Mouse (Mus musculus) hindbrain, embryonic 14.5 days (tissue): ENCODE results near the gene Abca7. TPM values are rescaled to one million over a fixed set of nuclear protein-coding genes. Genes with fewer than 3 reads are reported as not detected.

ENCODE experiments used
- ATAC-seq: fragments of 200-750 bp; cut with Nextera tagmentation; 2 replicates; pipeline ENCODE4 v1.8.0; 2017; ENCODE audit warnings: moderate number of reproducible peaks, mild to moderate bottlenecking, moderate TSS enrichment, moderate library complexity; ENCODE audit not compliant: low FRiP score
- DNase-seq: peaks from one replicate; pipeline ENCODE4 v3.0.0-alpha.2; 2015; ENCODE audit warnings: low spot score
- H3K27ac ChIP-seq: fragments of 300-500 bp; sonication (generic); 2 replicates; pipeline ENCODE4 v1.5.1; 2014; ENCODE audit warnings: mild to moderate bottlenecking, moderate library complexity
- H3K27me3 ChIP-seq: fragments of 300-500 bp; sonication (generic); 2 replicates; pipeline ENCODE4 v1.6.1; 2014; ENCODE audit warnings: mild to moderate bottlenecking, low read length, mixed read lengths; ENCODE audit not compliant: control insufficient read depth, insufficient read depth
- H3K36me3 ChIP-seq: fragments of 300-500 bp; sonication (generic); replicated peaks from 2 replicates; pipeline ENCODE4 v1.6.1; 2014; ENCODE audit not compliant: control insufficient read depth, insufficient read depth
- H3K4me1 ChIP-seq: fragments of 300-500 bp; sonication (generic); replicated peaks from 2 replicates; pipeline ENCODE4 v1.6.1; 2014; ENCODE audit warnings: antibody characterized with exemption, low read length, mixed read lengths; ENCODE audit not compliant: control insufficient read depth, insufficient read depth
- H3K4me2 ChIP-seq: fragments of 300-500 bp; sonication (generic); replicated peaks from 2 replicates; pipeline ENCODE4 v1.6.1; 2014; ENCODE audit warnings: mild to moderate bottlenecking, moderate library complexity
- H3K4me3 ChIP-seq: fragments of 300-500 bp; sonication (generic); replicated peaks from 2 replicates; pipeline ENCODE4 v1.5.1; 2014; ENCODE audit warnings: mild to moderate bottlenecking, low read length
- H3K9ac ChIP-seq: fragments of 300-500 bp; sonication (generic); 2 replicates; pipeline ENCODE4 v1.6.1; 2014
- H3K9me3 ChIP-seq: fragments of 300-500 bp; sonication (generic); 2 replicates; pipeline ENCODE4 v1.6.1; 2016; ENCODE audit warnings: low read length; ENCODE audit not compliant: control insufficient read depth
- WGBS: fragments of 180-500 bp; shearing (Covaris S2); extraction: QIAGEN DNeasy Blood & Tissue Kit; methylation state at CpG from one replicate; pipeline ENCODE4 v1.1.7; 2014; 5-methylcytosine and 5-hydroxymethylcytosine counted together
- polyA plus RNA-seq: library from polyadenylated mRNA; unstranded; fragments of >200 nt; fragmentation: Nextera tagmentation; extraction: Ambion mirVana; gene quantifications from 2 replicates; pipeline ENCODE4 v1.2.1, GENCODE M21; 2014

Abca7 gene
- polyA plus RNA-seq, 1 experiment from 2014 or later: 4.1 TPM

DNA sequence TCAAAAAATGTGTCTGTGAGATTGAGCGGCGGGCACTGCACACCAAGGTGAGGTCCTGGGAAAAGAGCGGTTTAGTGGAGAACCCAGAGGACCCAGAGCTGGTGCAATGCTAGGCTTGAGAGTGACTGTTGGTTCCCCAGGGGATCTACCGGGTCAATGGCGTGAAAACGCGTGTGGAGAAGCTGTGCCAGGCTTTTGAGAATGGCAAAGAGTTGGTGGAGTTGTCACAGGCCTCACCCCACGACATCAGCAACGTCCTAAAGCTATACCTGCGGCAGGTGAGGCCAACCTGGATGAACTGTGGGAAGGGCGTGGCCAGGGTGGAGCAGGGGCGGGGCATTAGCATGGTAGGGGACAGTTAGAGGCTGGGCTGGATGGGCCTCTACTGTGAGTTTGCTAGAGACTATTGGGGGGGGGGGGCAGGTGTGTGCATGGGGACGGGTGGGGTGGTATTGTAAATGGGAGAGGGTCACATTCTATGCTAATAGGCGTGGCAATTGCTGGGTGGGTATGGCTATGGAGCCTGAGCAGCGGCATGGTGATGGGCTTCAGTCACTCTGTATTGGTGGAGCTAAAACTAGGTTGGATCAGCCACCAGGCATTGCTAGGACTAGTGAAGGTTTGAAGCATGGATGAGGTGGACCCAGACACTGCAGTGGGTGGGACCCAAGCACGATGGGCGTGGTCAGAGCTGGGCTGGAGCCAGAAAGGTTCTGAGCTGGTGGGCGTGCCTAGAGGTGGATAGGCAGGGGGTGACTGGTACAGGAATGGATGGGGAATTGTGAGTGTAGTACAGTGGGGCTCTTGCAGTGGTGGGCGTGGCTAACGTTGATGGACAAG is 31.6 kb downstream of the Abca7 start:
- Histone ChIP-seq H3K4me3 (no peak overlapping the region), H3K4me1 (no peaks in the 10 kb centered on the region), H3K9ac (no peak overlapping the region), H3K4me2 (no peak overlapping the region), H3K27ac (no peak overlapping the region), H3K9me3 (no peaks in the 10 kb centered on the region), H3K27me3 (no peaks in the 10 kb centered on the region), H3K36me3 (no peaks in the 10 kb centered on the region)
- DNase-seq (no peak), ATAC-seq (no peak)
- WGBS: 71% methylated on average over 20 of the region's 20 CpGs

GRCm38 (mm10) chr10:80028521-80028846 is 32.2 kb downstream of the Abca7 start:
- Histone ChIP-seq H3K9me3 (no peaks in the 10 kb centered on the region), H3K27ac (no peak overlapping the region), H3K9ac (no peak overlapping the region), H3K4me1 (no peaks in the 10 kb centered on the region), H3K4me2 (no peak overlapping the region), H3K36me3 (no peaks in the 10 kb centered on the region), H3K4me3 (no peak overlapping the region), H3K27me3 (no peaks in the 10 kb centered on the region)
- no peak for ATAC-seq
- no peak for DNase-seq
- WGBS: 91% methylated on average over 13 of the region's 13 CpGs

DNA sequence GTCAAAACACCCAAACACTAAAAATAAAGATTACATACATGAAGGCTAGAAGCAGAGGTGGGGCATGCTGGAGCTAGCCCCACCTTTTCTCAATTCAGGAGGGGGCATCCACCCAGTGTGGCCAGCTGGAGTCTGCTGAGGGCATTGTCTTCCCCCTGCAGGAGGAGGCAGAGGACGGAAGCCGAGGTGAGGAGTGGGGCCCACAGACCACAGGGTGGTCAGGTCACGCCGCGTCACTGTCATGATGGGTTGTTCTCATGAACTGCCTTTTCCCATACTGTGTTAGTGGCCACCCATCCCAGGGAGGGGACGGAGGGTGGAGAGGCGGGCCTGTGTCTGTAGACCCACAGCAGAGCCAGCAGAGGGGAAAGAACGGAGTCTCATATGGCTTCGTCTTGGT is 33.9 kb downstream of the Abca7 start:
- DNase-seq: no peak
- H3K27me3 ChIP-seq: no peaks in the 10 kb centered on the region
- H3K36me3 ChIP-seq: peaks cover 8% of the 10 kb centered on the region
- no peak overlapping the region for H3K27ac ChIP-seq
- 73% methylated on average over 9 of the region's 9 CpGs for WGBS
- ATAC-seq: no peak
- H3K4me3 ChIP-seq: no peak overlapping the region
- H3K4me1 ChIP-seq: no peaks in the 10 kb centered on the region
- no peak overlapping the region for H3K4me2 ChIP-seq
- no peaks in the 10 kb centered on the region for H3K9me3 ChIP-seq
- no peak overlapping the region for H3K9ac ChIP-seq

DNA sequence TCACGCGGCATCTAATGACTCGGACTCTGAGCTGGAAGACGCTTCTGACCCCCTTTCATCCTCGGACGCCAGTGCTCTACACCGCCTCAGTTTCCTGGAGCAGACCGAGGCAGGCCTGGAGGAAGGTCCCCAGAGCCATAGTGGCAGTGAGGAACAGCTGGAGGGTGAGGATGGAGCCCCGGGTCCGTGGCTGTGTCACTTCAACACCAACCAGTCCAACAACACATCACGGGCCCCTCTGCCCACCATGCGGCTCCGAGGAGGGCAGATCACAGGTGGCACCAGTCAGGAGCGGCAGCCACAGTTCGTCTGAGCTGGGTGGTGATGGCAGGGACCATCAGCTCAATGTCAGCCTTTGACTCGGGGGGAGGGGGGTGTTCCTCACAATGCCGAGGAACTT is 34.4 kb downstream of the Abca7 start:
- Histone ChIP-seq H3K4me3 (no peak overlapping the region), H3K9me3 (no peaks in the 10 kb centered on the region), H3K4me2 (no peak overlapping the region), H3K27me3 (no peaks in the 10 kb centered on the region), H3K9ac (no peak overlapping the region), H3K4me1 (no peaks in the 10 kb centered on the region), H3K27ac (no peak overlapping the region), H3K36me3 (peaks cover 14% of the 10 kb centered on the region)
- WGBS: 83% methylated on average over 17 of the region's 17 CpGs
- no peak for ATAC-seq
- no peak for DNase-seq

- WGBS: 75% methylated on average over 5 of the region's 5 CpGs
- H3K4me2 ChIP-seq: no peak overlapping the region
- no peak overlapping the region for H3K4me3 ChIP-seq
- ATAC-seq (no peak), DNase-seq (no peak)
- H3K9me3 ChIP-seq: no peaks in the 10 kb centered on the region
- no peaks in the 10 kb centered on the region for H3K27me3 ChIP-seq
- H3K27ac ChIP-seq: no peak overlapping the region
- H3K9ac ChIP-seq: no peak overlapping the region
- peaks cover 36% of the 10 kb centered on the region for H3K36me3 ChIP-seq
- H3K4me1 ChIP-seq: no peaks in the 10 kb centered on the region; the same call in 1 of the 2 replicates
Observed at GRCm38 (mm10) chr10:80032799-80033480, 36.6 kb downstream of the Abca7 start.

DNA sequence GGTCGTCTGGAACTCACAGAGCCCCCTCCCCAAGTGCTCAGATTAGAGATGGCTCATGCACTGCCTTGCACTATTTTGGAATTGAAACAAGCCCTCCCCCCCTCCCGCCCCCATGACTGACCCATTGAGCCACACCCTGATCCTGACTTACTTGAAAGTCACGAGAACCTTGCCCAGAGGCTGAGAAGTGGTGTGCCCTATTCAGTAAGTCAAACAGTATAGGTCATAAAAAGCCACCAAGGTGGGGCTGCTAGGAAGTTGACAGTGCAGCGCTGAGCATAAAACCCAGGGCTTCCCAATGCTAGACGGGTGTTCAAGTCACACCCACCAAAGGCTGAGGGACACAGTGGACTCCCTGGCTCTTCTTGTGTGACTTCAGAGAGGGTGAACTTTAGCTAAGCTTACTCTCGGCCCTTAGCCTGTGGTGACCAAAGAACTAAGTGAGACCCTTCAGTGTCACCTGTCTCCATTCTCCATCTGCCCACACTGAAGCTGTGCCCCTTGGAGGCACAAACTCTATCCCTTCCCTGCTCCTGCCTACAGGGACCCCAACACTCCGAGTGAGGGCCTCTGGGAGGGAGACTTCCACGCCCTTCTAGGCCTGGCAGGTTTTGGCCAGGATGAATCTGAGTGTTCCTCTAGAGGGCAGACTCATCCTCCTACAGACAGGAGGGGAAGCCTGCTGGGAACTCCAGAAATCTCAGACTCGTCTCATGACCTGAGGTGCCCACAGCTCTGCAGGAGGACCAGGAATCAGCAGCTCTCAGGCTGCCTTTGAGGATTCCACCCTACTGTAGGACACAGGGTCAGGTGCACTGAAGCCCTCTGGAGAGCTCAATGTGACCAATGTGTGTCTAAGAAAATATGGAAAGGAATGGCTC is 37.5 kb downstream of the Abca7 start:
- no peak overlapping the region for H3K4me3 ChIP-seq
- H3K9me3 ChIP-seq: no peaks in the 10 kb centered on the region
- H3K27ac ChIP-seq: no peak overlapping the region
- no peak for ATAC-seq
- peaks cover 7% of the 10 kb centered on the region for H3K4me1 ChIP-seq
- WGBS: 51% methylated on average over 9 of the region's 9 CpGs
- H3K27me3 ChIP-seq: no peaks in the 10 kb centered on the region
- H3K36me3 ChIP-seq: peaks cover 41% of the 10 kb centered on the region
- no peak overlapping the region for H3K9ac ChIP-seq
- H3K4me2 ChIP-seq: no peak overlapping the region
- peak; percentile 30 for DNase-seq

DNA sequence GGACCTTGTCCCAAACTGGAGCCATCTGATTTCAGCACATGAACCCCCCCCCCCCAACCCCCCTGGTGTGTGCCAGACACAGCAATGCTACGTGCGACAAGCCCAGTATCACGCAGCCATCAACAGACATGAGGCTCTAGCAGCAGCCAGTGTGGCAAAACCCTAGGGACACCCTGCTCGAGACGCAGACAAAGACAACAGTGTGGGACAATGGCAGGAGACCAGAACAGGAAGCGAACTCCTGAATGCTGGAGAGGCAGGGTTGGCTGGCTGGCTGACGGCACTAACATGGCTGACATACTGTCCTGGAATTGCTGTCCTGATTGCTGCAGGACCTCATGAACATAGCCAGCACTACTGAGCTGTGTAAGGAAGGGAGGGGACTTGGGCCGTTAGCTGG is 38.9 kb downstream of the Abca7 start:
- WGBS: 62% methylated on average over 8 of the region's 8 CpGs
- no peak overlapping the region for H3K4me2 ChIP-seq
- H3K36me3 ChIP-seq: peaks cover 41% of the 10 kb centered on the region
- H3K9me3 ChIP-seq: no peaks in the 10 kb centered on the region
- H3K9ac ChIP-seq: no peak overlapping the region
- no peak for ATAC-seq
- no peak for DNase-seq
- no peaks in the 10 kb centered on the region for H3K27me3 ChIP-seq
- no peak overlapping the region for H3K4me3 ChIP-seq
- H3K27ac ChIP-seq: no peak overlapping the region
- H3K4me1 ChIP-seq: peaks cover 14% of the 10 kb centered on the region

DNA sequence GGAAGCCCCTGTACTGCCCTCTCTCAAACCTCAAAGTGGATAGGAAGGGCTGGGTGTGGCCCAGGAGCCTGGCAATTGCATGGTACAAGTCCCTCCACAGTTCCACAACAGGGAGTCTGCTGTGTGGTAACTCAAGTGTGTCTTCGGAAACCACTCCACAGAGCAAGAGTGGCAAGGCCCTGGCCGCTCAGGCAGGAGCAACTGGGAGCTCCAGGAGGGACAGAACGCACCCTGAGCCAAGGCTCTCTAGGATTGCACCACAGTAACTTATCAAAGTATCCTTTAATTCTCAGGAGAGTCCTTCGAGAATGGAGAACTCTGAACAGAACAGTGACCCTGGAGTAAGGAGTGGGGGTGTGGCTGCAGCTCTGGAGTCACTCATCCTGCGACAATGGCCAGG is 39.4 kb downstream of the Abca7 start:
- Histone ChIP-seq H3K9me3 (no peaks in the 10 kb centered on the region), H3K27ac (no peak overlapping the region), H3K4me1 (peaks cover 14% of the 10 kb centered on the region), H3K4me2 (no peak overlapping the region), H3K27me3 (no peaks in the 10 kb centered on the region), H3K4me3 (no peak overlapping the region), H3K9ac (no peak overlapping the region), H3K36me3 (peaks cover 41% of the 10 kb centered on the region)
- ATAC-seq: no peak
- WGBS: 93% methylated on average over 5 of the region's 5 CpGs
- DNase-seq: no peak

DNA sequence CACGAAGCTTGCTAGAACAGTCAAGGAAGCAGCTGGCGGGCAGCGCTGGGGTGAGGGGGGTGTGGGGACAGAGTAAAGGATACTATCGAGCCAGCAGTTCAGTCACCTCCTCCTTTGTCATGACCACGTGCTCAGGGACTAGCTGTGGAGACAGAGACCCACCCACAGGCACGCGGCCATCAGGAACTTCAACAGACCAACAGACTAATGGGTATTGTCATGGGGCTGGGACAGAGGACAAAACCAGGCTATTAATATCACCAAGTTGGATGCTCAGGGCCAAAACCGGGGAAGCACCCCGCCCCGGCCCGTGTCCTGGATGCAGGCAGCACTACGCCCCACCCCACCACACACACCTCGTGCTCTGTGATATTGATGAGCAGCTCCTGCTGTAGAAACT is 40.5 kb downstream of the Abca7 start:
- Histone ChIP-seq H3K4me3 (no peak overlapping the region), H3K27me3 (no peaks in the 10 kb centered on the region), H3K9me3 (no peaks in the 10 kb centered on the region), H3K9ac (no peak overlapping the region), H3K4me1 (peaks cover 14% of the 10 kb centered on the region), H3K36me3 (peaks cover 41% of the 10 kb centered on the region), H3K4me2 (no peak overlapping the region), H3K27ac (no peak overlapping the region)
- WGBS: 96% methylated on average over 13 of the region's 13 CpGs
- DNase-seq (no peak), ATAC-seq (no peak)
